Mouse (Mus musculus) brain, embryonic 14.5 days (tissue): Measurements from ENCODE around the gene Mcmbp.

ENCODE experiments used
- CTCF ChIP-seq: fragments of 200-500 bp; IDR thresholded peaks from 2 replicates; pipeline ENCODE4 v1.5.1; 2012; ENCODE audit warnings: inconsistent platforms, mild to moderate bottlenecking, moderate library complexity, borderline replicate concordance; ENCODE audit not compliant: insufficient read depth, insufficient read length; ENCODE audit errors: extremely low read depth
- POLR2A ChIP-seq: fragments of 200-500 bp; IDR thresholded peaks from 2 replicates; pipeline ENCODE4 v1.6.1; 2012; ENCODE audit warnings: mild to moderate bottlenecking, inconsistent platforms, borderline replicate concordance; ENCODE audit not compliant: poor library complexity, insufficient read depth, insufficient read length, severe bottlenecking; ENCODE audit errors: extremely low read depth

DNA sequence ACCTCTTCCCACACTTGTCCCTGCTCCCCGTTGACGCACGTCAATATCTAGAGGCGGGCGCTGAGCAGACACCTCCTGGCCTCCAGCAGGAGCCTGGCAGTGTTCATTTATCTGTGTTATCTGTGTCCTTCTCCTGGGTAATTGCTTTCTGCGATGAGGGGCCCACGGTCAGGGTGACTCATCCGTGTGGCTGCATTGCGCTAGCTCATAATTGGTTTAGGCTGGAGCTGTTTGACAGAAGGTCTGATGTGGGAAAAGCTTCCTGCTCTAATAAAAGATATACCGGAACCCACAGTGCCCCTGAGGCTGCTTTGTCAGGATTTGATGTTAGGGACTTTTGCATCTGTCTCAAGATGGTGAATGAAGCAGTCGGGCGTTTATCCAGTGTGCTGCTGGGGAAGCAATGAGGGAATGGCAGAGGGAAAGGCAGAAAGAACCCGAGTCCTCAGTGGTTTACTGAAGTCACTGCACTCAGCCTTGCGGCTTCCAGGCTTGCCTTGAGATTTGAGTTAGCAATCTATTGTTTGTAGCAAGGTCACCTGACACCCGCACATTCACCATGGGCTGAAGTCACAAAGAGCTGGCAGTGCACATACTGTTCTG is 67.8 kb downstream of the Mcmbp start:
- TF ChIP-seq CTCF (no peak), POLR2A (no peak)
